Mouse (Mus musculus) forebrain, embryonic 14.5 days (tissue): ENCODE results near the gene Ppp4r2. TPM values are rescaled to one million over a fixed set of nuclear protein-coding genes. Genes with fewer than 3 reads are reported as not detected.

Source experiments
- ATAC-seq: fragments of 200-750 bp; cut with Nextera tagmentation; 2 replicates; pipeline ENCODE4 v1.8.0; 2017; ENCODE audit warnings: mild to moderate bottlenecking, moderate library complexity
- DNase-seq: peaks from one replicate; pipeline ENCODE4 v3.0.0-alpha.2; 2015; ENCODE audit warnings: low spot score
- H3K27ac ChIP-seq: fragments of 300-500 bp; sonication (generic); 2 replicates; pipeline ENCODE4 v1.5.1; 2014; ENCODE audit warnings: low read depth, mild to moderate bottlenecking, control low read depth, low read length, moderate library complexity
- H3K27me3 ChIP-seq: fragments of 300-500 bp; sonication (generic); replicated peaks from 2 replicates; pipeline ENCODE4 v1.6.1; 2014; ENCODE audit warnings: low read length, control low read depth, mixed read lengths; ENCODE audit not compliant: control insufficient read depth, insufficient read depth
- H3K36me3 ChIP-seq: fragments of 300-500 bp; sonication (generic); 2 replicates; pipeline ENCODE4 v1.6.1; 2014; ENCODE audit warnings: low read length, control low read depth; ENCODE audit not compliant: control insufficient read depth, insufficient read depth
- H3K4me1 ChIP-seq: fragments of 300-500 bp; sonication (generic); 2 replicates; pipeline ENCODE4 v1.6.1; 2014; ENCODE audit warnings: antibody characterized with exemption, low read length, control low read depth; ENCODE audit not compliant: control insufficient read depth, insufficient read depth
- H3K4me2 ChIP-seq: fragments of 300-500 bp; sonication (generic); 2 replicates; pipeline ENCODE4 v1.6.1; 2014; ENCODE audit warnings: mild to moderate bottlenecking, control low read depth, low read length
- H3K4me3 ChIP-seq: fragments of 300-500 bp; sonication (generic); 2 replicates; pipeline ENCODE4 v1.5.1; 2014; ENCODE audit warnings: low read depth, low read length, control low read depth
- H3K9ac ChIP-seq: fragments of 300-500 bp; sonication (generic); 2 replicates; pipeline ENCODE4 v1.6.1; 2014; ENCODE audit warnings: mild to moderate bottlenecking, low read length, control low read depth, moderate library complexity
- H3K9me3 ChIP-seq: fragments of 300-500 bp; sonication (generic); replicated peaks from 2 replicates; pipeline ENCODE4 v1.6.1; 2016; ENCODE audit warnings: low read length, control low read depth, mixed read lengths; ENCODE audit not compliant: control insufficient read depth
- WGBS: fragments of 180-500 bp; shearing (Covaris S2); extraction: QIAGEN DNeasy Blood & Tissue Kit; methylation state at CpG from one replicate; pipeline ENCODE4 v1.1.7; 2014; 5-methylcytosine and 5-hydroxymethylcytosine counted together
- polyA plus RNA-seq: library from polyadenylated mRNA; unstranded; fragments of >200 nt; fragmentation: Nextera tagmentation; extraction: Ambion mirVana; gene quantifications from 2 replicates; pipeline ENCODE4 v1.2.1, GENCODE M21; 2014

Gene Ppp4r2
- polyA plus RNA-seq, 1 experiment from 2014 or later = 25.7 TPM

GRCm38 (mm10) chr6:100802381-100803083, 30.9 kb upstream of the Ppp4r2 start:
- DNase-seq (peak; percentile 12), ATAC-seq (no peak)
- Histone ChIP-seq H3K4me2 (no peak overlapping the region), H3K9ac (no peak overlapping the region), H3K36me3 (no peaks in the 10 kb centered on the region), H3K9me3 (no peaks in the 10 kb centered on the region), H3K27ac (no peak overlapping the region), H3K4me1 (no peaks in the 10 kb centered on the region), H3K27me3 (no peaks in the 10 kb centered on the region), H3K4me3 (no peak overlapping the region)
- WGBS = 83% methylated on average over 13 of the region's 13 CpGs

DNA sequence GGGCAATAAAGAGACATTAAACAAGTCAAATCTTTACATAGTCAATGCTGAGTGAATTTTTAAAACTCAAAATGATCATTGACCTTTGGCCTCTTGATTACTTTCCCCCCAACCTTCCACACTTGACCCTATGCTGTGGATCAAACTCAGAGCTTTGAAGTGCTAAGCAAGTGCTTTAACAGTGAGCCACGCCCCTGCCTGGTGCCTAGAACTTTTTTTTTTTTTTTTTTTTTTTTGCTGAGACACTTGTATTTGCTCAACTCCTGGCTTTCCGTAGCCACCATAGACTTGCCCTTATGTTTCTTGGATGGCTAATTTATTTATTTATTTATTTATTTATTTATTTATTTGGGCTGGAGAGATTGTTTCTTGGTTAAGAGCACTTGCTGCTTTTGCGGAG, 30.2 kb upstream of the Ppp4r2 start:
- DNase-seq = no peak
- H3K36me3 ChIP-seq = no peaks in the 10 kb centered on the region
- no peak overlapping the region for H3K9ac ChIP-seq
- no peaks in the 10 kb centered on the region for H3K4me1 ChIP-seq
- no peaks in the 10 kb centered on the region for H3K27me3 ChIP-seq
- 92% methylated on average over 3 of the region's 3 CpGs for WGBS
- H3K9me3 ChIP-seq = no peaks in the 10 kb centered on the region
- no peak overlapping the region for H3K4me3 ChIP-seq
- H3K27ac ChIP-seq = no peak overlapping the region
- no peak overlapping the region for H3K4me2 ChIP-seq
- no peak for ATAC-seq

GRCm38 (mm10) chr6:100807187-100807586, 26.2 kb upstream of the Ppp4r2 start:
- Histone ChIP-seq H3K36me3 (no peaks in the 10 kb centered on the region), H3K27ac (no peak overlapping the region), H3K9ac (no peak overlapping the region), H3K4me3 (no peak overlapping the region), H3K27me3 (no peaks in the 10 kb centered on the region), H3K9me3 (no peaks in the 10 kb centered on the region), H3K4me2 (no peak overlapping the region), H3K4me1 (no peaks in the 10 kb centered on the region)
- whole genome bisulfite sequencing = 91% methylated on average over 9 of the region's 9 CpGs
- DNase-seq = no peak
- no peak for ATAC-seq

- DNase-seq (no peak), ATAC-seq (no peak)
- no peak overlapping the region for H3K4me3 ChIP-seq
- no peak overlapping the region for H3K4me2 ChIP-seq
- WGBS = 68% methylated on average over 1 of the region's 1 CpGs
- H3K36me3 ChIP-seq = no peaks in the 10 kb centered on the region
- no peaks in the 10 kb centered on the region for H3K9me3 ChIP-seq
- no peak overlapping the region for H3K27ac ChIP-seq
- H3K27me3 ChIP-seq = no peaks in the 10 kb centered on the region
- no peaks in the 10 kb centered on the region for H3K4me1 ChIP-seq
- H3K9ac ChIP-seq = no peak overlapping the region
Observed at GRCm38 (mm10) chr6:100807746-100808145, 25.7 kb upstream of the Ppp4r2 start.

- DNase-seq (no peak), ATAC-seq (no peak)
- Histone ChIP-seq H3K9me3 (no peaks in the 10 kb centered on the region), H3K27me3 (no peaks in the 10 kb centered on the region), H3K27ac (no peak overlapping the region), H3K4me1 (no peaks in the 10 kb centered on the region), H3K9ac (no peak overlapping the region), H3K4me3 (no peak overlapping the region), H3K36me3 (no peaks in the 10 kb centered on the region), H3K4me2 (no peak overlapping the region)
- 90% methylated on average over 6 of the region's 6 CpGs for WGBS
Observed at GRCm38 (mm10) chr6:100808221-100808778, 25.1 kb upstream of the Ppp4r2 start.

DNA sequence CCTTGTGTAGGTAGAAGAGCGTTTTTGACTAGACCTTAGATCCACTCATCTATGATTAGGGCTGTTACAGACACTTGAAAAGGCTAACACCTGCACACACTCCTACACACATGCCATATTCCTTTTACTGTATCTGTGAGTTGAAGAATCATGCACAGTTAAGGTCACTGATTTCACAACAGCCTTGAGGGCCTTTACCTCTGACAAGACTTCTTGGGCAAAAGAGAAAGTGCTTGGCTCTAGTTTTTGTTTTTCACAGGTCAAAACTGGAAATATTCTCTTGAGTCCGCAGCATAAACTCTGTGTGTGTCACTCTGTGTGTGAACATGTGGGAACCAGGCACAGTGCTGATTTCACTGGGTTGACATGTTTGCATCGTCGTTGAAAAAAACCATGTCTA, 23.3 kb upstream of the Ppp4r2 start:
- no peak for DNase-seq
- WGBS = 96% methylated on average over 4 of the region's 4 CpGs

GRCm38 (mm10) chr6:100811731-100812130, 21.7 kb upstream of the Ppp4r2 start:
- no peaks in the 10 kb centered on the region for H3K27me3 ChIP-seq
- WGBS = 85% methylated on average over 3 of the region's 3 CpGs

More for the DNA sequence above, 23.3 kb upstream of the Ppp4r2 start:
- Histone ChIP-seq H3K9ac (no peak overlapping the region), H3K27me3 (no peaks in the 10 kb centered on the region), H3K4me3 (no peak overlapping the region), H3K36me3 (no peaks in the 10 kb centered on the region), H3K4me2 (no peak overlapping the region), H3K9me3 (no peaks in the 10 kb centered on the region), H3K4me1 (no peaks in the 10 kb centered on the region), H3K27ac (no peak overlapping the region)
- no peak for ATAC-seq

DNA sequence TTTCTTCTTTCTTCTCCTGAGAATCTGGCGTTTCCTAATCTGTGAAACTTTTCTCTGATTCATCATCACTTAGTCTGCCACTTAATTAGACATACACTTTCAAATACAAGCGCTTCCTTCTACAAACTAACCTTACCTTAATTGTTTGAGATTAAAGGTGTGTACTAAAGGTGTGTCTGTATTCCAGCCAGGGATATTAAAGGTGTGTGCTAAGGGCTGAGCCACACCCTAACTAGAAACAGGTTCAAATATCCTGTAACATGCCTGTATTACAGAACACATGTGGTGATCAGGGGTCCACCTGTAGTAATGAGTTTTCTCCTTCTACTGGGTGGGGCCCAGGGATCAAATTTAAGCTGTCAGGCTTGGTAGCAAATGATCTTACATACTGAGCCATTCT, 12.1 kb upstream of the Ppp4r2 start:
- H3K27ac ChIP-seq = no peak overlapping the region
- ATAC-seq (no peak), DNase-seq (no peak)
- no peaks in the 10 kb centered on the region for H3K27me3 ChIP-seq
- 83% methylated on average over 2 of the region's 2 CpGs for WGBS
- no peak overlapping the region for H3K4me2 ChIP-seq
- no peaks in the 10 kb centered on the region for H3K4me1 ChIP-seq
- no peaks in the 10 kb centered on the region for H3K9me3 ChIP-seq
- H3K9ac ChIP-seq = no peak overlapping the region
- H3K36me3 ChIP-seq = no peaks in the 10 kb centered on the region
- no peak overlapping the region for H3K4me3 ChIP-seq

More at GRCm38 (mm10) chr6:100811731-100812130, 21.7 kb upstream of the Ppp4r2 start:
- Histone ChIP-seq H3K27ac (no peak overlapping the region), H3K9ac (no peak overlapping the region), H3K4me1 (no peaks in the 10 kb centered on the region), H3K4me2 (no peak overlapping the region), H3K4me3 (no peak overlapping the region), H3K9me3 (no peaks in the 10 kb centered on the region), H3K36me3 (no peaks in the 10 kb centered on the region)
- DNase-seq = no peak
- no peak for ATAC-seq

DNA sequence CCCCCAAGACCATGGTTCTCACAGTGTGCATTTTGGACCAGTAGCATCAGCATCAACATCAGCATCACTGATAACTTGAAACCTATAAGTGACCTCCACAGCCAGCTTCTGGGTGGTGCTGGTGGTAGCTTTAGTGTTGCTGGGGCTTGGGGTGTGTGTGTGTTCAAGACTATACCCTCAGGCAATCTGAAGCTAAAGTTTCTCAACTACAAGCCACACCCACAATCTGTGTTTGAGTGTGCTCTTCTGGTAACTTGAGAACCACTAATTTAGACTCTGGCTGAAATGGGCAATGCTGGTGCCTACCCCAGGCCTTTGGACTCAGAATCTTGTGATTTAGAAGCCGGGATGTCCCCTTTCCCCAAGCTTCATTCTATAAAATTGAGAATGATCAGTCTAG, 10.1 kb upstream of the Ppp4r2 start:
- Histone ChIP-seq H3K27me3 (no peaks in the 10 kb centered on the region), H3K9me3 (no peaks in the 10 kb centered on the region), H3K4me1 (no peaks in the 10 kb centered on the region), H3K4me3 (no peak overlapping the region), H3K9ac (no peak overlapping the region), H3K36me3 (no peaks in the 10 kb centered on the region), H3K4me2 (no peak overlapping the region), H3K27ac (no peak overlapping the region)
- no peak for DNase-seq
- 76% methylated on average over 1 of the region's 1 CpGs for WGBS
- no peak for ATAC-seq
